Mouse (Mus musculus) hindbrain, embryonic 11.5 days (tissue): ENCODE data around the gene Gm7347. TPM values are rescaled to one million over a fixed set of nuclear protein-coding genes. Genes with fewer than 3 reads are reported as not detected.
"Not testable (repeated sequence)": the region's sequence is repeated elsewhere in the genome, so short reads cannot be mapped to it uniquely, and the experiment has no call there.

Source experiments
- ATAC-seq: fragments of 200-750 bp; cut with Nextera tagmentation; 2 replicates; pipeline ENCODE4 v1.8.0; 2017; ENCODE audit warnings: mild to moderate bottlenecking, moderate TSS enrichment, moderate library complexity; ENCODE audit not compliant: low FRiP score
- DNase-seq: peaks from one replicate; pipeline ENCODE4 v3.0.0-alpha.2; 2015; ENCODE audit warnings: low spot score
- H3K27ac ChIP-seq: fragments of 300-500 bp; sonication (generic); 2 replicates; pipeline ENCODE4 v1.5.1; 2014; ENCODE audit warnings: mild to moderate bottlenecking, low read depth, low read length
- H3K27me3 ChIP-seq: fragments of 300-500 bp; sonication (generic); 2 replicates; pipeline ENCODE4 v1.6.1; 2014; ENCODE audit warnings: mild to moderate bottlenecking, low read length, moderate library complexity, mixed read lengths; ENCODE audit not compliant: control insufficient read depth, insufficient read depth
- H3K36me3 ChIP-seq: fragments of 300-500 bp; sonication (generic); 2 replicates; pipeline ENCODE4 v1.6.1; 2014; ENCODE audit warnings: mild to moderate bottlenecking, low read length, moderate library complexity, mixed read lengths; ENCODE audit not compliant: control insufficient read depth, insufficient read depth
- H3K4me1 ChIP-seq: fragments of 300-500 bp; sonication (generic); replicated peaks from 2 replicates; pipeline ENCODE4 v1.6.1; 2014; ENCODE audit warnings: low read length, mixed read lengths; ENCODE audit not compliant: control insufficient read depth, insufficient read depth
- H3K4me2 ChIP-seq: fragments of 300-500 bp; sonication (generic); replicated peaks from 2 replicates; pipeline ENCODE4 v1.6.1; 2014; ENCODE audit warnings: mild to moderate bottlenecking, low read depth, low read length
- H3K4me3 ChIP-seq: fragments of 300-500 bp; sonication (generic); 2 replicates; pipeline ENCODE4 v1.5.1; 2014; ENCODE audit warnings: low read depth, low read length
- H3K9ac ChIP-seq: fragments of 300-500 bp; sonication (generic); 2 replicates; pipeline ENCODE4 v1.6.1; 2014; ENCODE audit warnings: low read depth, low read length
- H3K9me3 ChIP-seq: fragments of 300-500 bp; sonication (generic); 2 replicates; pipeline ENCODE4 v1.6.1; 2016; ENCODE audit warnings: low read length; ENCODE audit not compliant: control insufficient read depth
- WGBS: fragments of 180-500 bp; shearing (Covaris S2); extraction: QIAGEN DNeasy Blood & Tissue Kit; methylation state at CpG from one replicate; pipeline ENCODE4 v1.1.7; 2014; 5-methylcytosine and 5-hydroxymethylcytosine counted together
- polyA plus RNA-seq: library from polyadenylated mRNA; unstranded; fragments of >200 nt; fragmentation: Nextera tagmentation; extraction: Ambion mirVana; gene quantifications from 2 replicates; pipeline ENCODE4 v1.2.1, GENCODE M21; 2014

The Gm7347 gene
- polyA plus RNA-seq, 1 experiment from 2014 or later = 0.09 TPM

DNA sequence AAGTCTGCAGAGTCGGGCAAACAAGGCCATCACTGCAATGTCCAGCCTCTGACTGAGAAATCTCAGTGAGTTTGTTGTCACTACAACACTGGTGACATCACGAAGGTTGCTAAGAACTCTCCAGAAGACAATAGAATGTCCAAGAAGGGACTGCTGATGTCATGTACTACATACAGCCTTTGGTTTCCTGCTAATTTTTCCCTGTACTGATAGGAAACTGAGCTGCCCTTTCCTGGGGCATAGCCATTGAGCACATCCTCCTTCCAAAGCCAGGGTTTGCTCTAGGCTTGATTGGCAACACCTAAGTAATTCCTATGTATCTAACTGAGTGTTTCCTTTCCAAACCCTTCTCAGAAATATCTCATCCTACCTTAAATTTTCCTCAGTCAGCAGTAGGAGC lies 53.7 kb downstream of the Gm7347 start, which contains the start of gene Gm1979:
Gene Gm1979 (minus strand): TSS at position 101 of the 400 bp plus-strand sequence.
- H3K4me3 ChIP-seq, H3K9me3 ChIP-seq, ATAC-seq, DNase-seq, H3K27me3 ChIP-seq, H3K4me1 ChIP-seq, H3K27ac ChIP-seq, H3K9ac ChIP-seq, H3K4me2 ChIP-seq, H3K36me3 ChIP-seq: not testable (repeated sequence)
- WGBS = 92% methylated on average over 1 of the region's 2 CpGs

Other genes with a start within 250 kb of the Gm7347 start
- gene Gm21663, start 116.2 kb downstream of the Gm7347 start, polyA plus RNA-seq = 0.11 TPM in 1 of 2 replicates, not detected in the other
- gene Gm21671, start 104.2 kb downstream of the Gm7347 start, polyA plus RNA-seq = 0.14 TPM in 1 of 2 replicates, not detected in the other
- 0.06 TPM in 1 of 2 replicates, not detected in the other for gene Gm21680, start 85.9 kb downstream of the Gm7347 start, polyA plus RNA-seq
- gene Gm21698, start 69.9 kb downstream of the Gm7347 start, polyA plus RNA-seq = 0.04 TPM in 1 of 2 replicates, not detected in the other
- not detected in 2 replicates for gene Gm1979, start 53.8 kb downstream of the Gm7347 start, polyA plus RNA-seq
- gene Gm5862, start 35.7 kb downstream of the Gm7347 start, polyA plus RNA-seq = not detected in 2 replicates
- gene Speer4a, start 19.0 kb downstream of the Gm7347 start, polyA plus RNA-seq = not detected in 2 replicates
- not detected in 2 replicates for gene Gm10471, start 30.7 kb upstream of the Gm7347 start, polyA plus RNA-seq
- gene 5031410I06Rik, start 46.8 kb upstream of the Gm7347 start, polyA plus RNA-seq = 0.23 TPM in 1 of 2 replicates, not detected in the other
- 0.12 TPM in 1 of 2 replicates, not detected in the other for gene Gm10220, start 62.8 kb upstream of the Gm7347 start, polyA plus RNA-seq
- gene Gm7361, start 199.1 kb upstream of the Gm7347 start, polyA plus RNA-seq = 0.06 TPM in 1 of 2 replicates, not detected in the other